8 mouse cellular contexts compared by ENCODE assay signal in the genomic region with DNA sequence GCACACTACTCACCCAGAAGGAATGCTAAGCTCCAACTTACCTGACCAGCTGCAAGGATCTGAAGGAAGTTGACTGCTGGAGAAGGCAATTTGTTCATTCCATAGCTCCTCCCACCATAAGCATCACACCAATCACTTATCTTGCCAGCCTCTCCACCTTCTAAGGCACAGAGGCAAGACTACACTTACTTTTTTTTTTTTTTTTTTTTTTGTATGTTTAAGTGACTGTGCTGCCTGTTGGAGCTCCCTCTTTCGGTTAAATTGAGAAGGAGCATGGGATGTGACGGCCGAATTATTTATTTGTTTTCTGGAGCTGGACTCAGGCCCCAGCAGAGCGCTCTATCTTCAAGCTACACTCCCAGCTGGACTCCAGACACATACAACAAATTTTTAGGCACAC. TPM values are rescaled to one million over a fixed set of nuclear protein-coding genes. Genes with fewer than 3 reads are reported as not detected.
DNase-seq lines count a peak whose midpoint lies in the region; ATAC-seq and TF ChIP-seq lines count a peak whose summit lies in the region.

No protein-coding gene starts in this region.

- peak in 1 of 2 experiments; percentile 10 for DNase-seq in heart, adult 2 months
- peak; percentile 1 for DNase-seq in thymus, postnatal 25 days
- DNase-seq in thymus, postnatal 0 days (ENCODE audit: low spot score): no peak
- DNase-seq in embryo, embryonic 10 days (ENCODE audit: low spot score): peak; percentile 13
- no peak for DNase-seq in neural tube, embryonic 10.5 days (ENCODE audit: extremely low spot score, low spot score)
- DNase-seq in Muller cell, postnatal 12 days (ENCODE audit: inconsistent ontology term): no peak

- no peak for TF ChIP-seq POLR2A in heart, adult 2 months (IDR thresholded peaks at IDR 0.05; ENCODE audit: insufficient read depth, low read depth, low read length)

- H3K79me2 ChIP-seq in heart, adult 2 months (replicated peaks; ENCODE audit: control insufficient read depth, insufficient read depth, low read length): no peaks in the 10 kb centered on the region

- H3K4me2 ChIP-seq in heart, embryonic 11.5 days: no peak overlapping the region
- no peak overlapping the region for H3K4me2 ChIP-seq in lung, embryonic 16.5 days (ENCODE audit: low read depth, low read length)

- no peak overlapping the region for H3K4me3 ChIP-seq in heart, adult 2 months
- H3K4me3 ChIP-seq in heart, embryonic 11.5 days (ENCODE audit: low read depth, low read length): no peak overlapping the region
- no peak overlapping the region for H3K4me3 ChIP-seq in lung, embryonic 16.5 days (ENCODE audit: low read length)

- no peak for TF ChIP-seq EP300 in heart, adult 2 months (IDR thresholded peaks at IDR 0.05; ENCODE audit: insufficient read depth, low read depth, low read length)

- H3K36me3 ChIP-seq in heart, adult 2 months (ENCODE audit: control insufficient read depth, insufficient read depth, low read length): no peaks in the 10 kb centered on the region
- no peaks in the 10 kb centered on the region for H3K36me3 ChIP-seq in heart, embryonic 11.5 days (ENCODE audit: control insufficient read depth, insufficient read depth, low read length)
- H3K36me3 ChIP-seq in lung, embryonic 16.5 days (ENCODE audit: control insufficient read depth, insufficient read depth, low read length): no peaks in the 10 kb centered on the region

- H3K4me1 ChIP-seq in heart, adult 2 months (ENCODE audit: control insufficient read depth, insufficient read depth, low read length): no peaks in the 10 kb centered on the region
- H3K4me1 ChIP-seq in heart, embryonic 11.5 days (ENCODE audit: control insufficient read depth, insufficient read depth, low read length): no peaks in the 10 kb centered on the region; the same call in 1 of the 2 replicates
- H3K4me1 ChIP-seq in lung, embryonic 16.5 days (replicated peaks; ENCODE audit: control insufficient read depth, insufficient read depth, low read length): no peaks in the 10 kb centered on the region

- 21% methylated on average over 4 of the region's 4 CpGs for WGBS in heart, adult 2 months
- WGBS in heart, embryonic 11.5 days (ENCODE audit: insufficient replicate concordance): 41% methylated on average over 4 of the region's 4 CpGs
- 25% methylated on average over 4 of the region's 4 CpGs for WGBS in lung, embryonic 16.5 days

- no peak overlapping the region for H3K27ac ChIP-seq in heart, adult 2 months
- H3K27ac ChIP-seq in heart, embryonic 11.5 days (ENCODE audit: low read depth, low read length): no peak overlapping the region
- H3K27ac ChIP-seq in lung, embryonic 16.5 days (ENCODE audit: low read length): no peak overlapping the region

- H3K9me3 ChIP-seq in heart, embryonic 11.5 days (replicated peaks; ENCODE audit: control insufficient read depth, low read length): no peaks in the 10 kb centered on the region
- no peaks in the 10 kb centered on the region for H3K9me3 ChIP-seq in lung, embryonic 16.5 days (ENCODE audit: control insufficient read depth, low read length)

- TF ChIP-seq CTCF in heart, adult 2 months (IDR thresholded peaks at IDR 0.05): peak; percentile 64

- intact Hi-C loops in heart, adult 2 months (cut with DNase I): loop anchor here (10.0 kb wide), 1 partner anchor 228 kb away; no protein-coding TSS in a partner anchor

- no peak for ATAC-seq in heart, embryonic 11.5 days (replicated peaks; ENCODE audit: insufficient number of reproducible peaks, low FRiP score, low TSS enrichment)
- peak; percentile 26; the same call in 1 of the 2 replicates for ATAC-seq in lung, embryonic 16.5 days (ENCODE audit: low read depth)

- no peaks in the 10 kb centered on the region for H3K27me3 ChIP-seq in heart, adult 2 months (ENCODE audit: control insufficient read depth, insufficient read depth, low read length)
- no peaks in the 10 kb centered on the region for H3K27me3 ChIP-seq in heart, embryonic 11.5 days (ENCODE audit: control insufficient read depth, insufficient read depth, low read length)
- H3K27me3 ChIP-seq in lung, embryonic 16.5 days (ENCODE audit: control insufficient read depth, insufficient read depth, low read depth, low read length): no peaks in the 10 kb centered on the region

- no peak overlapping the region for H3K9ac ChIP-seq in heart, adult 2 months (ENCODE audit: low read depth, low read length)
- no peak overlapping the region for H3K9ac ChIP-seq in heart, embryonic 11.5 days (ENCODE audit: low read depth, low read length)
- H3K9ac ChIP-seq in lung, embryonic 16.5 days (ENCODE audit: low read length): no peak overlapping the region

RNA-seq across cellular contexts. Expression of gene Mbnl3, which starts 60.0 kb away (rescaled TPM):
- total RNA-seq in heart, adult 2 months (2021): 1 to 10 TPM in 1 of 2 experiments, under 1 TPM in 1; 0.93 to 1.5 TPM
- polyA plus RNA-seq in heart, adult 2 months (2012; rRNA removed): 0.41 and 0.56 TPM in 2 replicates
- 6.7 and 7.8 TPM in 2 replicates for polyA plus RNA-seq in heart, embryonic 11.5 days (2014; fragmentation: Nextera tagmentation; extraction: Ambion mirVana)
- 27.2 and 27.8 TPM in 2 replicates for polyA plus RNA-seq in thymus, postnatal 0 days (2015; fragmentation: Nextera tagmentation; extraction: Ambion mirVana)
- 16.6 and 18.5 TPM in 2 replicates for polyA plus RNA-seq in lung, embryonic 16.5 days (2015; fragmentation: Nextera tagmentation; extraction: Ambion mirVana)

Comparison
In these comparisons a context has a peak if more than half of its experiments do, and no peak if none do; other contexts are left out.
1. DNase-seq: peak in thymus, postnatal 25 days (single experiment) and embryo, embryonic 10 days (single experiment); none in thymus, postnatal 0 days (single experiment), neural tube, embryonic 10.5 days (single experiment) and Muller cell, postnatal 12 days (single experiment).